Mouse (Mus musculus) liver, embryonic 14.5 days (tissue): Measurements from ENCODE around the gene Ss18l1.

Experiments used
- CTCF ChIP-seq: IDR thresholded peaks from 2 replicates; pipeline ENCODE4 v1.5.1; 2016; ENCODE audit warnings: antibody characterized with exemption, low read depth, control low read depth
- EP300 ChIP-seq: IDR thresholded peaks from 2 replicates; pipeline ENCODE4 v1.6.1; 2016; ENCODE audit warnings: antibody characterized with exemption, low read depth

- TF ChIP-seq CTCF: no peak
- TF ChIP-seq EP300: no peak
Observed at GRCm38 (mm10) chr2:180022751-180023150, 19.6 kb upstream of the Ss18l1 start.
